Mouse (Mus musculus) lung, postnatal 0 days (tissue): ENCODE results near the gene Radil.

Source experiments
- CTCF ChIP-seq: IDR thresholded peaks from 2 replicates; pipeline ENCODE4 v1.5.1; 2016; ENCODE audit warnings: antibody characterized with exemption, mild to moderate bottlenecking
- EP300 ChIP-seq: IDR thresholded peaks from 2 replicates; pipeline ENCODE4 v1.6.1; 2016; ENCODE audit warnings: antibody characterized with exemption, mild to moderate bottlenecking, control low read depth

DNA sequence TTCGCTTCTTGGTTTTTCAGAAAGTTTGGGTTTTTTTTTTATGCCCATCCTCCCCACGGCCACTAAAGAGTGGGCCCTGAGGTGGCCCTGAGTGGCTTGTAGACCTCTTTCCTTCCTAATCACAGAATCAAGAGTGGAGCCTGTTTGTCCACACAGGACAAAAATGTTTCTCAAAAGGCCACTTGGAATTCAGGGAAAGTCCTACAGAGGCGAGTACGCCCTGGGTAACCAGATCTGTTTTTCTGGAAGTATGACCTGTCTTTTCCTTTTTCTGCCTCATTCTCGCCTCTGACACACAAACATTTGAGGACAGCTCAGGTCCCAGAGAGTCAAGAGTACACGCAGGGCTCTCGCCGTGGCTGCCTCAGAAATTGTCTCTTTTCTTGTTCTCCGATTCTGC lies 1.5 kb downstream of the Radil start:
- TF ChIP-seq CTCF: no peak
- TF ChIP-seq EP300: peak; percentile 85
